Mouse (Mus musculus) stomach, embryonic 16.5 days (tissue): ENCODE data around the gene Ube4b. TPM values are rescaled to one million over a fixed set of nuclear protein-coding genes. Genes with fewer than 3 reads are reported as not detected.

Experiments used
- ATAC-seq: fragments of 200-750 bp; cut with Nextera tagmentation; 2 replicates; pipeline ENCODE4 v1.8.0; 2017; ENCODE audit warnings: moderate number of reproducible peaks, moderate TSS enrichment; ENCODE audit not compliant: insufficient read depth, low FRiP score
- H3K27ac ChIP-seq: fragments of 300-500 bp; sonication (generic); 2 replicates; pipeline ENCODE4 v1.5.1; 2014; ENCODE audit warnings: low read length
- H3K27me3 ChIP-seq: fragments of 300-500 bp; sonication (generic); 2 replicates; pipeline ENCODE4 v1.6.1; 2014; ENCODE audit warnings: low read length, control low read depth, mixed read lengths; ENCODE audit not compliant: control insufficient read depth, insufficient read depth
- H3K36me3 ChIP-seq: fragments of 300-500 bp; sonication (generic); 2 replicates; pipeline ENCODE4 v1.6.1; 2014; ENCODE audit warnings: low read length; ENCODE audit not compliant: control insufficient read depth, insufficient read depth
- H3K4me1 ChIP-seq: fragments of 300-500 bp; sonication (generic); 2 replicates; pipeline ENCODE4 v1.6.1; 2014; ENCODE audit warnings: low read length, control low read depth, mixed read lengths; ENCODE audit not compliant: control insufficient read depth, insufficient read depth
- H3K4me2 ChIP-seq: fragments of 300-500 bp; sonication (generic); 2 replicates; pipeline ENCODE4 v1.6.1; 2014; ENCODE audit warnings: low read depth, low read length, mixed read lengths
- H3K4me3 ChIP-seq: fragments of 300-500 bp; sonication (generic); replicated peaks from 2 replicates; pipeline ENCODE4 v1.5.1; 2014; ENCODE audit warnings: mild to moderate bottlenecking, low read length
- H3K9ac ChIP-seq: fragments of 300-500 bp; sonication (generic); 2 replicates; pipeline ENCODE4 v1.6.1; 2014; ENCODE audit warnings: low read length
- H3K9me3 ChIP-seq: fragments of 300-500 bp; sonication (generic); replicated peaks from 2 replicates; pipeline ENCODE4 v1.6.1; 2016; ENCODE audit warnings: low read length, control low read depth; ENCODE audit not compliant: control insufficient read depth
- WGBS: fragments of 180-500 bp; shearing (Covaris S2); extraction: QIAGEN DNeasy Blood & Tissue Kit; methylation state at CpG from one replicate; pipeline ENCODE4 v1.1.7; 2014; 5-methylcytosine and 5-hydroxymethylcytosine counted together
- polyA plus RNA-seq: library from polyadenylated mRNA; unstranded; fragments of >200 nt; fragmentation: Nextera tagmentation; extraction: Ambion mirVana; gene quantifications from 2 replicates; pipeline ENCODE4 v1.2.1, GENCODE M21; 2015

Ube4b gene
- polyA plus RNA-seq, 1 experiment from 2014 or later, result 33.5 TPM

GRCm38 (mm10) chr4:149345873-149346272 is 80.7 kb downstream of the Ube4b start:
- WGBS, result 82% methylated on average over 5 of the region's 5 CpGs
- no peaks in the 10 kb centered on the region for H3K9me3 ChIP-seq
- ATAC-seq, result no peak
- peaks cover 21% of the 10 kb centered on the region for H3K36me3 ChIP-seq
- no peak overlapping the region for H3K27ac ChIP-seq
- H3K9ac ChIP-seq, result no peak overlapping the region
- no peaks in the 10 kb centered on the region for H3K27me3 ChIP-seq
- no peak overlapping the region for H3K4me3 ChIP-seq
- H3K4me1 ChIP-seq, result no peaks in the 10 kb centered on the region
- no peak overlapping the region for H3K4me2 ChIP-seq

DNA sequence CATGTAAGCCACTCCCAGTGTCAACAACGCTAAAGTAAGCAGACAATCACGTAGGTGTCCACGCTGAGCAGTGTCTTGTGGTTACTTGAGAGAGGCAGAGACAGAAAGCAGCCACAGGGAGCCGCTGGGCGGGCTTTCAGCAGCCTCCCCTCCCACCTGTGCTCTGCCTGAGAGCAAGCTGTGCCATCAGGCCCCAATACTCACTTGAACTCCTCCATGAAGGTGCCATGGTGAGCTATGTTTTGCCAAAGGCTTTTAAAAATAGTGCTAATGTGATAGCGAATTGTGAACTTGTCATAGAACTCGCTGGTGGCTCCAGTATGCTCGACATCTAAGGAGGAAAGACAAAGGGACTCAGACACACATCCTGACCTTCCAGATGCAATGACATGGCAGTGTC is 82.2 kb downstream of the Ube4b start:
- no peak overlapping the region for H3K9ac ChIP-seq
- no peak overlapping the region for H3K4me2 ChIP-seq
- H3K4me3 ChIP-seq, result no peak overlapping the region
- 77% methylated on average over 8 of the region's 8 CpGs for WGBS
- H3K9me3 ChIP-seq, result no peaks in the 10 kb centered on the region
- H3K27ac ChIP-seq, result no peak overlapping the region
- peaks cover 17% of the 10 kb centered on the region; the same call in 1 of the 2 replicates for H3K36me3 ChIP-seq
- H3K4me1 ChIP-seq, result no peaks in the 10 kb centered on the region
- no peak for ATAC-seq
- no peaks in the 10 kb centered on the region for H3K27me3 ChIP-seq

DNA sequence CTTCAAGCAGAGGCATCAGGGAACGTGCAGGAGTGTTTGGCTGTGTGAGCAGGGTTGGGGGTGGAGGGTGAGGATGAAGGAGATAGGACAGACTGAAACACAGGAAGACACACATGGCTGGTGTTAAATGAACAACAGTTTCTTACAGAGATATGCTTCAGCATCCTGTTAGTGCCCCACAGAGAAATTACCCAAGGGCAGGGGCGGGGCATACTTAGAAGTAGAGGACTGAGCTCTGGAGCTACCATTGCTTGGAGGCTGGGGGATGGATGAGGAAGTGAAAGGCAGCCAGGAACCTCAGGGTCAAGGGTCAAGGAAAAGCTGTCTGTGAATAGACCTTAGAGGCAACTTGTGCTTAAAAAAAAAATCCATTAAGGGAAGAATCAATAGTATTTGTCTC is 85.9 kb downstream of the Ube4b start:
- H3K27ac ChIP-seq, result no peak overlapping the region
- no peak for ATAC-seq
- no peak overlapping the region for H3K9ac ChIP-seq
- no peaks in the 10 kb centered on the region for H3K4me1 ChIP-seq
- WGBS, result 49% methylated on average over 2 of the region's 2 CpGs
- no peak overlapping the region for H3K4me2 ChIP-seq
- H3K36me3 ChIP-seq, result 0 out of 2 replicates have a peak, but pooled peaks cover 12% of the 10 kb centered on the region
- no peaks in the 10 kb centered on the region for H3K9me3 ChIP-seq
- H3K27me3 ChIP-seq, result no peaks in the 10 kb centered on the region
- H3K4me3 ChIP-seq, result no peak overlapping the region

- Histone ChIP-seq H3K4me3 (no peak overlapping the region), H3K36me3 (0 out of 2 replicates have a peak, but pooled peaks cover 7% of the 10 kb centered on the region), H3K27ac (no peak overlapping the region), H3K9ac (no peak overlapping the region), H3K4me2 (no peak overlapping the region), H3K4me1 (no peaks in the 10 kb centered on the region), H3K9me3 (no peaks in the 10 kb centered on the region), H3K27me3 (no peaks in the 10 kb centered on the region)
- 56% methylated on average over 5 of the region's 5 CpGs for WGBS
- no peak for ATAC-seq
Observed at GRCm38 (mm10) chr4:149339426-149340214, 86.9 kb downstream of the Ube4b start.

DNA sequence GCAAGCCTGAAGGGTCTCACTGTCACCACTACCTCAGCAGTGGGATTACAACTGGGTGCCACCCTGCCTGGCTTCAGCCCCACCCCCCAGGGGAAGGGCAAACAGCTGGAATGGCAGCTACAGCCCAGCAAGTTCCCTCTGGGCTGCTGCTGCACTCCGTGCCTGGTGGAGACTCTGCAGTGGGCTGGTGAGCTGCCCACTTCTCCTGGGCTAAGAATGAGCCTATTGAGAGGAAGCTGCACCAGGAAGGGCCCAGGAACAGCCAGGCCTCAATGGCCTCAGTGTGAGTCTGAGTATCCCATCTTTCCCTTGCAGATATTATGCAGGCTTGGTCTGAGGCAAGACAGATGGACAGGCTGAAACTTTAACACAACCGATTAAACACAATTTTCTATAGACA is 88.4 kb downstream of the Ube4b start:
- WGBS, result 74% methylated on average over 2 of the region's 2 CpGs
- ATAC-seq, result no peak

GRCm38 (mm10) chr4:149337353-149337752 is 89.2 kb downstream of the Ube4b start:
- H3K4me2 ChIP-seq, result no peak overlapping the region
- H3K27me3 ChIP-seq, result no peaks in the 10 kb centered on the region
- H3K27ac ChIP-seq, result no peak overlapping the region
- H3K36me3 ChIP-seq, result 0 out of 2 replicates have a peak, but pooled peaks cover 6% of the 10 kb centered on the region
- 81% methylated on average over 9 of the region's 9 CpGs for WGBS
- no peak overlapping the region for H3K9ac ChIP-seq
- no peak for ATAC-seq
- H3K4me1 ChIP-seq, result no peaks in the 10 kb centered on the region
- no peaks in the 10 kb centered on the region for H3K9me3 ChIP-seq
- no peak overlapping the region for H3K4me3 ChIP-seq

More for the DNA sequence above, 88.4 kb downstream of the Ube4b start:
- Histone ChIP-seq H3K27me3 (no peaks in the 10 kb centered on the region), H3K36me3 (0 out of 2 replicates have a peak, but pooled peaks cover 7% of the 10 kb centered on the region), H3K4me3 (no peak overlapping the region), H3K4me2 (no peak overlapping the region), H3K9me3 (no peaks in the 10 kb centered on the region), H3K4me1 (no peaks in the 10 kb centered on the region), H3K9ac (no peak overlapping the region), H3K27ac (no peak overlapping the region)

DNA sequence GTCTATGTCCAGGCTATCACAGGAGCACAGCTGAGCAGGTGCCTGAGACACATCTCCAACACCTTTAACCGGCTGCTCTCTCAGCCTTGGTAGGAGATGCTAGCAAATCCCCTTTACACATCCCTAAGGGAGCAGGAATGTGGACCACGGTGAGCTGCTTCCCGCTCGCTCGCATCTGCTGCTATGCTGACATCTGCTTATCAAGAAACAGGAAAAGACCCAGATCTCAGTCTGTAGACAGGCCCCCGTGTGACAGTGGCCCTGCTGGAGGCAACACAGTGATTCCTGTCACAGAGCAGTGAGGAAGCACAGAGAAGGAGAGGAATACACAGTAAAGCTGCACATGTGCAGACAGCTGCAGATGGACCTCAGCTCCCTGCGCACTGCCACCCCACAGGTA is 90.2 kb downstream of the Ube4b start:
- H3K4me1 ChIP-seq, result no peaks in the 10 kb centered on the region
- H3K4me2 ChIP-seq, result no peak overlapping the region
- H3K9ac ChIP-seq, result no peak overlapping the region
- no peaks in the 10 kb centered on the region for H3K27me3 ChIP-seq
- ATAC-seq, result no peak
- H3K4me3 ChIP-seq, result no peak overlapping the region
- 85% methylated on average over 7 of the region's 7 CpGs for WGBS
- no peaks in the 10 kb centered on the region for H3K36me3 ChIP-seq
- no peak overlapping the region for H3K27ac ChIP-seq
- H3K9me3 ChIP-seq, result no peaks in the 10 kb centered on the region

- no peaks in the 10 kb centered on the region for H3K4me1 ChIP-seq
- no peaks in the 10 kb centered on the region for H3K9me3 ChIP-seq
- ATAC-seq, result no peak
- no peak overlapping the region for H3K4me3 ChIP-seq
- WGBS, result 91% methylated on average over 11 of the region's 11 CpGs
- H3K27me3 ChIP-seq, result no peaks in the 10 kb centered on the region
- H3K36me3 ChIP-seq, result peaks cover 11% of the 10 kb centered on the region; the same call in 1 of the 2 replicates
- no peak overlapping the region for H3K27ac ChIP-seq
- no peak overlapping the region for H3K4me2 ChIP-seq
- no peak overlapping the region for H3K9ac ChIP-seq
Observed at GRCm38 (mm10) chr4:149334881-149335280, 91.7 kb downstream of the Ube4b start.

DNA sequence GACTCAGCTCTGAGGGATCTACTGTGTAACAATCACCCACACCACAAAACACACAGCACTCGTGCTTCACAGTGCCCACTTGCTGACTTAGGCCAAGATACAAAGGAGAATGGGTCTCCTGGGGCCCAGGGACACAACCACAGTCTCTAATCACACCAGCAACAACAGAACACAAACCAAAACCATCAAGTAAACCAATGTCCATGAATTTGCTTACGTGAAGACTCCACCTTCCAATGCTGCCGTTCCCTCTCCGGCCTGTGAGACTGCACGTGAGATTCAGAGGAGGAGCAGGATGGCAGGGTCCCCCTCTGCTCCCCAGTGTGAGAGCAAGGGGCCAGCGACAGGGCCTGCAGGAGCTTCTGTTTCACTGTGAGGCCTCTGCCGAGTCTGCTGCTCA is 93.8 kb downstream of the Ube4b start:
- Histone ChIP-seq H3K4me2 (no peak overlapping the region), H3K36me3 (peaks cover 19% of the 10 kb centered on the region), H3K27ac (no peak overlapping the region), H3K9ac (no peak overlapping the region), H3K27me3 (no peaks in the 10 kb centered on the region), H3K4me3 (no peak overlapping the region), H3K4me1 (no peaks in the 10 kb centered on the region), H3K9me3 (no peaks in the 10 kb centered on the region)
- 90% methylated on average over 7 of the region's 7 CpGs for WGBS
- ATAC-seq, result no peak
